Mouse (Mus musculus): ENCODE measurements at regions not wholly inside any gene's neighbourhood (a gene's known extent, or its start where the extent isn't known, plus 50 kb on each side); places are given as distances from the start of the nearest gene placed in this dataset.

DNA sequence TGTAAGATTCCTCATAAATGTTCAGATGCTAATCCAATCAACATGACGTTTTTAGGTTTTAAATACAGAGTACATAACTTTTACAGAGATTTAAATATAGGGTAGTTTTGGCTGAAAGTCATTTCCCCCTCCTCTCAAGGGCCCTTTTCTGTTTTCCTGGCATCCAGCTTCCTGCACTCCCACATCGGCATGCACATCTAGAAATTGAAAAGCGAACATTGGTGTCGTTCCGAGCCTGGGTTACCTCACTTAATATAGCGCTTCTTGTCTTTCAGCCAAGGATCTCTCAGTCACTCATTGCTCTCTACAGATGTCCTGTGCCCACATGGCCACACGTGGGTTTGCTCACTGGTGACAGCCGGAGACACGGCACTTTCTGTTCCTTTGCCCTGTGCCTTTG, 572.7 kb downstream of the Vrk1 start:
- H3K4me2 ChIP-seq (ENCODE audit: low read depth, low read length): no peak overlapping the region
- no peak overlapping the region for H3K4me3 ChIP-seq (ENCODE audit: low read depth, low read length)
- no peaks in the 10 kb centered on the region for H3K4me1 ChIP-seq (ENCODE audit: insufficient read depth)
- no peaks in the 10 kb centered on the region for H3K36me3 ChIP-seq (replicated peaks; ENCODE audit: insufficient read depth, low read length)
- TF ChIP-seq CTCF (IDR thresholded peaks at IDR 0.05; ENCODE audit: low read depth): no peak
- TF ChIP-seq EP300 (IDR thresholded peaks at IDR 0.05; ENCODE audit: low read depth): no peak
- ATAC-seq (no peak), DNase-seq (no peak)
- no peak overlapping the region for H3K9ac ChIP-seq (replicated peaks)
- no peaks in the 10 kb centered on the region for H3K9me3 ChIP-seq (ENCODE audit: low read length)
- no peaks in the 10 kb centered on the region for H3K27me3 ChIP-seq (ENCODE audit: insufficient read depth, low read length)
- WGBS (ENCODE audit: insufficient replicate concordance): 63% methylated on average over 9 of the region's 9 CpGs
- H3K27ac ChIP-seq (ENCODE audit: low read depth): no peak overlapping the region

DNA sequence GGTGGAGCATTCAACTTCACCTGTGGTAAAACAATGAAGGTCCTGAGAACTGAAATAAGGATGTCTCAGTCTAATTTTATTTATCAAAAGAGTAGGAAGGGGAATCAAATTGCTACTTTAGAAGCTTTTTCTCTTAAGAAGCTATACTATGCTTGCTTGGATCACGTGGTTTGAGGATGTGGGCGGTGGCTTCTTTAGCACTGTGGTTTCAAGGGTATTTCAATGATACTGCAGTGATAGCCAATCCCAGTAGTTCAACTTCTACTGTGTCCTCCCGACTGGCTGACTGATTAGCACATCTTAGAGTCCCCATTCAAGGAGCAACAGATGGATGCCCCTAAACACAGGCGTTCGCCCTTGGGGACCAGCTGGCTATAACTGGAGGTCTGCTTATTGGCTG, 575.6 kb downstream of the Vrk1 start:
- Histone ChIP-seq H3K27ac (ENCODE audit: low read depth) (no peak overlapping the region), H3K4me2 (ENCODE audit: low read depth, low read length) (no peak overlapping the region), H3K4me1 (ENCODE audit: insufficient read depth) (no peaks in the 10 kb centered on the region), H3K36me3 (replicated peaks; ENCODE audit: insufficient read depth, low read length) (no peaks in the 10 kb centered on the region), H3K27me3 (ENCODE audit: insufficient read depth, low read length) (no peaks in the 10 kb centered on the region), H3K4me3 (ENCODE audit: low read depth, low read length) (no peak overlapping the region), H3K9me3 (ENCODE audit: low read length) (no peaks in the 10 kb centered on the region), H3K9ac (replicated peaks) (no peak overlapping the region)
- no peak for ATAC-seq
- WGBS (ENCODE audit: insufficient replicate concordance): 64% methylated on average over 5 of the region's 5 CpGs
- DNase-seq: no peak
- TF ChIP-seq CTCF (IDR thresholded peaks at IDR 0.05; ENCODE audit: low read depth): no peak
- TF ChIP-seq EP300 (IDR thresholded peaks at IDR 0.05; ENCODE audit: low read depth): no peak

DNA sequence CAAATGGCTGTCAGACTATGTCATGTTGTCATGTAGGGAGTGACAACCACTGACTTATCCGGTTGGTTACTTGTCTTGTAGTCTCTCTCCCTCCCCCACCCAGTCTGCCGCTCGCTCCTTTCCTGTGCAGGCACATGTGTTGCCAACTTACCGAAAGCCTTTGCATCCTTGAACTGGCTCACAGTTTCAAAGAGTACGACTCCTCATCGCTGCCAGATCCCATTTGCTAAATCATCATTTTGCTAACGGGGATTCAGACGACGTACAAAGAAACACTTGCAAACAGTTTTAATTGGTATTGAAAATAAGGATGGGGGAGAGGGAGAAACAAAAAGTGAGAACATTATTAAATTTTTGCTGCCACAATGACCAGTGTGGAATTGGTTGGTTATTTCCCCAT, 582.7 kb downstream of the Vrk1 start:
- H3K4me2 ChIP-seq (ENCODE audit: low read depth, low read length): no peak overlapping the region
- no peaks in the 10 kb centered on the region for H3K27me3 ChIP-seq (ENCODE audit: insufficient read depth, low read length)
- no peaks in the 10 kb centered on the region for H3K9me3 ChIP-seq (ENCODE audit: low read length)
- WGBS (ENCODE audit: insufficient replicate concordance): 86% methylated on average over 9 of the region's 9 CpGs
- H3K36me3 ChIP-seq (replicated peaks; ENCODE audit: insufficient read depth, low read length): no peaks in the 10 kb centered on the region
- no peak overlapping the region for H3K4me3 ChIP-seq (ENCODE audit: low read depth, low read length)
- no peak for DNase-seq
- no peak overlapping the region for H3K9ac ChIP-seq (replicated peaks)
- TF ChIP-seq CTCF (IDR thresholded peaks at IDR 0.05; ENCODE audit: low read depth) (no peak), EP300 (IDR thresholded peaks at IDR 0.05; ENCODE audit: low read depth) (no peak)
- no peaks in the 10 kb centered on the region for H3K4me1 ChIP-seq (ENCODE audit: insufficient read depth)
- ATAC-seq: no peak
- no peak overlapping the region for H3K27ac ChIP-seq (ENCODE audit: low read depth)

GRCm38 (mm10) chr12:106597636-106598035, 587.6 kb downstream of the Vrk1 start:
- no peaks in the 10 kb centered on the region for H3K9me3 ChIP-seq (ENCODE audit: low read length)
- TF ChIP-seq EP300 (IDR thresholded peaks at IDR 0.05; ENCODE audit: low read depth) (no peak), CTCF (IDR thresholded peaks at IDR 0.05; ENCODE audit: low read depth) (no peak)
- no peaks in the 10 kb centered on the region for H3K4me1 ChIP-seq (ENCODE audit: insufficient read depth)
- DNase-seq (no peak), ATAC-seq (no peak)
- no peak overlapping the region for H3K4me3 ChIP-seq (ENCODE audit: low read depth, low read length)
- 15% methylated on average over 12 of the region's 12 CpGs for WGBS (ENCODE audit: insufficient replicate concordance)
- H3K4me2 ChIP-seq (ENCODE audit: low read depth, low read length): no peak overlapping the region
- H3K27me3 ChIP-seq (ENCODE audit: insufficient read depth, low read length): no peaks in the 10 kb centered on the region
- H3K9ac ChIP-seq (replicated peaks): no peak overlapping the region
- no peaks in the 10 kb centered on the region for H3K36me3 ChIP-seq (replicated peaks; ENCODE audit: insufficient read depth, low read length)
- H3K27ac ChIP-seq (ENCODE audit: low read depth): no peak overlapping the region

- H3K4me2 ChIP-seq (ENCODE audit: low read depth, low read length): no peak overlapping the region
- H3K9me3 ChIP-seq (ENCODE audit: low read length): no peaks in the 10 kb centered on the region
- no peaks in the 10 kb centered on the region for H3K27me3 ChIP-seq (ENCODE audit: insufficient read depth, low read length)
- TF ChIP-seq EP300 (IDR thresholded peaks at IDR 0.05; ENCODE audit: low read depth) (no peak), CTCF (IDR thresholded peaks at IDR 0.05; ENCODE audit: low read depth) (no peak)
- H3K4me1 ChIP-seq (ENCODE audit: insufficient read depth): no peaks in the 10 kb centered on the region
- no peaks in the 10 kb centered on the region for H3K36me3 ChIP-seq (replicated peaks; ENCODE audit: insufficient read depth, low read length)
- H3K9ac ChIP-seq (replicated peaks): no peak overlapping the region
- no peak for ATAC-seq
- H3K27ac ChIP-seq (ENCODE audit: low read depth): no peak overlapping the region
- no peak overlapping the region for H3K4me3 ChIP-seq (ENCODE audit: low read depth, low read length)
- no peak for DNase-seq
These were observed 597.2 kb downstream of the Vrk1 start for GRCm38 (mm10) chr12:106607240-106607639.

DNA sequence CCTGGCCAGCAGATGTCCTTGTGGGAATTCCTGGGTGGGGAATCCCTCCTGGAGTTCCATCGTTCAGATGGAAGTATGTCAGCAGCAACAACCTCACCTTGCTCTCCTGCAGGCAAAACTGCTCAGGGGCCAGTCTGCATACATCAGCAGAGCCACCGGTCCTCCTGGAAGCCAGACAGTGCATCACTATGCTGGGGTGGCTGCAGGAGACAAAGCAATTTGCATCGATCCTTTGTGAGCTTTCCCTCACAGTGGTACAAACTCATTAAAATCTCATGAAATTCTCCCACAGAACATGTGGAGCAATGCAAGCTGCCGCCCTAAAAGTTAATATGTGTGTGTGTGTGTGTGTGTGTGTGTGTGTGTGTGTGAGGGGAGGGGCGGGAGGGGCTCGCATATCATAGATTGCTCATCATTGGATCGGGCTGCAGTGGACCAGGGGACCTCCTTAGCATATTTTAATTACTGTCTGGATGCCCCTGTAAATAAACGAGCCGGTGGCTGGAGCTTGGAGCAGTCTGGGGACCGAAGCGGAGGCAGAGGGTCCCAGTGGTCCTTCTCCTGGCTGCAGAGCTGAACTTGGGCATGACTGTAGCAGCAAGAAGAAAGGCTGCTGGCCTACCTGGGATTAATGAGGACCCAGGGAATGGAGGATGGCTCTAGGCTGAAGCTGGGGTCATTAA, 597.8 kb downstream of the Vrk1 start:
- 70% methylated on average over 11 of the region's 11 CpGs for WGBS (ENCODE audit: insufficient replicate concordance)
- ATAC-seq: no peak
- Histone ChIP-seq H3K9me3 (ENCODE audit: low read length) (no peaks in the 10 kb centered on the region), H3K9ac (replicated peaks) (no peak overlapping the region), H3K27ac (ENCODE audit: low read depth) (no peak overlapping the region), H3K4me1 (ENCODE audit: insufficient read depth) (no peaks in the 10 kb centered on the region), H3K4me3 (ENCODE audit: low read depth, low read length) (no peak overlapping the region), H3K36me3 (replicated peaks; ENCODE audit: insufficient read depth, low read length) (no peaks in the 10 kb centered on the region), H3K27me3 (ENCODE audit: insufficient read depth, low read length) (no peaks in the 10 kb centered on the region), H3K4me2 (ENCODE audit: low read depth, low read length) (no peak overlapping the region)
- no peak for DNase-seq
- TF ChIP-seq CTCF (IDR thresholded peaks at IDR 0.05; ENCODE audit: low read depth) (no peak), EP300 (IDR thresholded peaks at IDR 0.05; ENCODE audit: low read depth) (no peak)

- no peak for TF ChIP-seq CTCF (IDR thresholded peaks at IDR 0.05; ENCODE audit: low read depth)
- no peak for TF ChIP-seq EP300 (IDR thresholded peaks at IDR 0.05; ENCODE audit: low read depth)
These were observed 608.7 kb downstream of the Vrk1 start for GRCm38 (mm10) chr12:106618684-106619083.

More at GRCm38 (mm10) chr12:106618684-106619083, 608.7 kb downstream of the Vrk1 start:
- Histone ChIP-seq H3K27me3 (ENCODE audit: insufficient read depth, low read length) (no peaks in the 10 kb centered on the region), H3K27ac (ENCODE audit: low read depth) (no peak overlapping the region), H3K9ac (replicated peaks) (no peak overlapping the region), H3K4me1 (ENCODE audit: insufficient read depth) (no peaks in the 10 kb centered on the region), H3K4me2 (ENCODE audit: low read depth, low read length) (no peak overlapping the region), H3K4me3 (ENCODE audit: low read depth, low read length) (no peak overlapping the region), H3K36me3 (replicated peaks; ENCODE audit: insufficient read depth, low read length) (no peaks in the 10 kb centered on the region), H3K9me3 (ENCODE audit: low read length) (no peaks in the 10 kb centered on the region)
- DNase-seq: no peak
- ATAC-seq: no peak
- WGBS (ENCODE audit: insufficient replicate concordance): 82% methylated on average over 6 of the region's 6 CpGs

Data from liver, postnatal 0 days (tissue).